ENCODE assay signal across 8 mouse cellular contexts in genomic region chr14:29968075-29968821, GRCm38 (mm10). TPM values are rescaled to one million over a fixed set of nuclear protein-coding genes. Genes with fewer than 3 reads are reported as not detected.
DNase-seq lines count a peak whose midpoint lies in the region; ATAC-seq lines count a peak whose summit lies in the region.

Selenok (plus strand) TSS chr14:29968308.

- H3K9ac ChIP-seq in heart, embryonic 13.5 days: peak within 1 kb of the TSS; percentile 92
- H3K9ac ChIP-seq in liver, embryonic 12.5 days: peak within 1 kb of the TSS; percentile 96
- H3K9ac ChIP-seq in stomach, embryonic 15.5 days: peak within 1 kb of the TSS; percentile 84

- WGBS in heart, embryonic 13.5 days: under 1% methylated on average over 49 of the region's 49 CpGs
- WGBS in liver, embryonic 12.5 days (ENCODE audit: insufficient replicate concordance): under 1% methylated on average over 49 of the region's 49 CpGs
- WGBS in stomach, embryonic 15.5 days: under 1% methylated on average over 49 of the region's 49 CpGs

- DNase-seq in CD4-positive, CD25-positive, alpha-beta regulatory T cell, adult 2 months (ENCODE audit: low read depth, low spot score): peak; percentile 98
- peak; percentile 85 for DNase-seq in fat pad, adult 2 months (ENCODE audit: extremely low read depth, low read depth, low spot score)
- DNase-seq in kidney, postnatal 10 days: peak; percentile 96
- DNase-seq in natural killer cell, adult 2 months (ENCODE audit: low spot score in 2 of 2): peak; percentile 95

- H3K27me3 ChIP-seq in heart, embryonic 13.5 days (replicated peaks): no peaks in the 10 kb centered on the region
- H3K27me3 ChIP-seq in liver, embryonic 12.5 days (replicated peaks): no peaks in the 10 kb centered on the region
- no peaks in the 10 kb centered on the region for H3K27me3 ChIP-seq in stomach, embryonic 15.5 days (replicated peaks)

- H3K4me1 ChIP-seq in brown adipose tissue, adult 24 weeks (ENCODE audit: control insufficient read depth, insufficient read depth, insufficient read length, low read length): peaks cover 6% of the 10 kb centered on the region; the same call in 1 of the 2 replicates
- peaks cover 24% of the 10 kb centered on the region for H3K4me1 ChIP-seq in heart, embryonic 13.5 days
- peaks cover 29% of the 10 kb centered on the region for H3K4me1 ChIP-seq in liver, embryonic 12.5 days
- H3K4me1 ChIP-seq in stomach, embryonic 15.5 days: peaks cover 18% of the 10 kb centered on the region

- H3K36me3 ChIP-seq in heart, embryonic 13.5 days: peaks cover 36% of the 10 kb centered on the region
- peaks cover 37% of the 10 kb centered on the region for H3K36me3 ChIP-seq in liver, embryonic 12.5 days
- H3K36me3 ChIP-seq in stomach, embryonic 15.5 days: peaks cover 26% of the 10 kb centered on the region

- peak within 1 kb of the TSS; percentile 77 for H3K4me2 ChIP-seq in heart, embryonic 13.5 days
- H3K4me2 ChIP-seq in liver, embryonic 12.5 days: peak within 1 kb of the TSS; percentile 81
- H3K4me2 ChIP-seq in stomach, embryonic 15.5 days: peak within 1 kb of the TSS; percentile 64

- H3K4me3 ChIP-seq in brown adipose tissue, adult 24 weeks (ENCODE audit: insufficient read depth, low read depth, low read length): peak within 1 kb of the TSS; percentile 82
- H3K4me3 ChIP-seq in heart, embryonic 13.5 days: peak within 1 kb of the TSS; percentile 84
- peak within 1 kb of the TSS; percentile 94 for H3K4me3 ChIP-seq in liver, embryonic 12.5 days
- peak within 1 kb of the TSS; percentile 96 for H3K4me3 ChIP-seq in stomach, embryonic 15.5 days (replicated peaks)

- peak within 1 kb of the TSS; percentile 87 for H3K27ac ChIP-seq in brown adipose tissue, adult 24 weeks (replicated peaks; ENCODE audit: low read depth, low read length)
- peak within 1 kb of the TSS; percentile 81 for H3K27ac ChIP-seq in heart, embryonic 13.5 days (replicated peaks)
- H3K27ac ChIP-seq in liver, embryonic 12.5 days: peak within 1 kb of the TSS; percentile 90
- H3K27ac ChIP-seq in stomach, embryonic 15.5 days: peak within 1 kb of the TSS; percentile 82

- no peaks in the 10 kb centered on the region for H3K9me3 ChIP-seq in heart, embryonic 13.5 days
- H3K9me3 ChIP-seq in liver, embryonic 12.5 days (replicated peaks): no peaks in the 10 kb centered on the region
- H3K9me3 ChIP-seq in stomach, embryonic 15.5 days: no peaks in the 10 kb centered on the region

- peak; percentile 100 for ATAC-seq in heart, embryonic 13.5 days (ENCODE audit: extremely low read depth, insufficient number of reproducible peaks, low FRiP score, low TSS enrichment)
- ATAC-seq in liver, embryonic 12.5 days: peak; percentile 100
- ATAC-seq in stomach, embryonic 15.5 days (ENCODE audit: insufficient read depth, low FRiP score, low read depth): peak; percentile 100

RNA-seq across cellular contexts. Expression of gene Selenok, which starts in this region (rescaled TPM):
- polyA plus RNA-seq in brown adipose tissue, adult 24 weeks (2012; ENCODE audit: insufficient read depth, insufficient read length, missing spikeins): 242 and 250 TPM in 2 replicates
- polyA plus RNA-seq in heart, embryonic 13.5 days (2015; fragmentation: Nextera tagmentation; extraction: Ambion mirVana): 197 and 212 TPM in 2 replicates
- polyA plus RNA-seq in liver, embryonic 12.5 days (2016; fragmentation: Nextera tagmentation; extraction: Ambion mirVana): 133 and 142 TPM in 2 replicates
- 281 and 325 TPM in 2 replicates for polyA plus RNA-seq in stomach, embryonic 15.5 days (2015; fragmentation: Nextera tagmentation; extraction: Ambion mirVana)

Comparison
In these comparisons a context has a peak if more than half of its experiments do, and no peak if none do; other contexts are left out.
1. Peak in every context shown above with its lines: DNase-seq, ATAC-seq, H3K4me3 ChIP-seq and H3K27ac ChIP-seq.